Mouse (Mus musculus) spleen, adult 2 months (tissue): ENCODE measurements around the gene Tnk2.
"Not testable (repeated sequence)": the region's sequence is repeated elsewhere in the genome, so short reads cannot be mapped to it uniquely, and the experiment has no call there.

Experiments
- CTCF ChIP-seq: fragments of 200-500 bp; IDR thresholded peaks from 2 replicates; pipeline ENCODE4 v1.5.1; 2011; ENCODE audit warnings: mild to moderate bottlenecking, inconsistent platforms; ENCODE audit not compliant: insufficient read depth, insufficient read length, insufficient replicate concordance; ENCODE audit errors: extremely low read depth
- POLR2A ChIP-seq: fragments of 200-500 bp; IDR thresholded peaks from 2 replicates; pipeline ENCODE4 v1.6.1; 2011; ENCODE audit warnings: low read depth, low read length, inconsistent platforms

GRCm38 (mm10) chr16:32640683-32641082 lies 3.0 kb upstream of the Tnk2 start:
- TF ChIP-seq POLR2A, CTCF: not testable (repeated sequence)
